Mouse (Mus musculus): ENCODE measurements at regions not wholly inside any gene's neighbourhood (a gene's known extent, or its start where the extent isn't known, plus 50 kb on each side); places are given as distances from the start of the nearest gene placed in this dataset.
A peak's percentile ranks its signal among the peaks of the same experiment; 100 is the strongest.

- Histone ChIP-seq H3K27ac (no peak overlapping the region), H3K4me3 (no peak overlapping the region)
- intact Hi-C loops (cut with DNase I), result no loop called here
- no peak for DNase-seq
- TF ChIP-seq CTCF (IDR thresholded peaks at IDR 0.05), result no peak
These were observed 745.9 kb downstream of the Tmem182 start for GRCm38 (mm10) chr1:41551271-41551670.

GRCm38 (mm10) chr1:41555607-41556006, 750.2 kb downstream of the Tmem182 start:
- no peak overlapping the region for H3K4me3 ChIP-seq
- no peak for TF ChIP-seq CTCF (IDR thresholded peaks at IDR 0.05)
- peak; percentile 17 for DNase-seq
- no peak overlapping the region for H3K27ac ChIP-seq
- intact Hi-C loops (cut with DNase I), result no loop called here

GRCm38 (mm10) chr1:41559101-41559665, 753.8 kb downstream of the Tmem182 start:
- H3K27ac ChIP-seq, result no peak overlapping the region
- H3K4me3 ChIP-seq, result no peak overlapping the region
- no peak for DNase-seq
- TF ChIP-seq CTCF (IDR thresholded peaks at IDR 0.05), result no peak
- intact Hi-C loops (cut with DNase I), result no loop called here

GRCm38 (mm10) chr1:41559991-41560390, 754.6 kb downstream of the Tmem182 start:
- TF ChIP-seq CTCF (IDR thresholded peaks at IDR 0.05), result no peak
- no peak overlapping the region for H3K27ac ChIP-seq
- H3K4me3 ChIP-seq, result no peak overlapping the region
- intact Hi-C loops (cut with DNase I), result no loop called here
- DNase-seq, result no peak

- H3K27ac ChIP-seq, result no peak overlapping the region
- no peak for TF ChIP-seq CTCF (IDR thresholded peaks at IDR 0.05)
- H3K4me3 ChIP-seq, result no peak overlapping the region
- DNase-seq, result no peak
- intact Hi-C loops (cut with DNase I), result no loop called here
These were observed 798.1 kb downstream of the Tmem182 start for GRCm38 (mm10) chr1:41603471-41603870.

GRCm38 (mm10) chr1:41604996-41605747, 799.8 kb downstream of the Tmem182 start:
- no peak for TF ChIP-seq CTCF (IDR thresholded peaks at IDR 0.05)
- intact Hi-C loops (cut with DNase I), result no loop called here
- DNase-seq, result no peak
- no peak overlapping the region for H3K4me3 ChIP-seq
- H3K27ac ChIP-seq, result no peak overlapping the region

GRCm38 (mm10) chr1:41605748-41606131, 800.3 kb downstream of the Tmem182 start:
- no peak overlapping the region for H3K4me3 ChIP-seq
- no peak overlapping the region for H3K27ac ChIP-seq
- intact Hi-C loops (cut with DNase I), result no loop called here
- no peak for DNase-seq
- TF ChIP-seq CTCF (IDR thresholded peaks at IDR 0.05), result no peak

- H3K27ac ChIP-seq, result no peak overlapping the region
- intact Hi-C loops (cut with DNase I), result no loop called here
- no peak for TF ChIP-seq CTCF (IDR thresholded peaks at IDR 0.05)
- H3K4me3 ChIP-seq, result no peak overlapping the region
- DNase-seq, result no peak
These were observed 805.4 kb downstream of the Tmem182 start for GRCm38 (mm10) chr1:41610783-41611182.

GRCm38 (mm10) chr1:41651804-41652203, 846.4 kb downstream of the Tmem182 start:
- DNase-seq, result peak; percentile 14
- TF ChIP-seq CTCF (IDR thresholded peaks at IDR 0.05), result no peak
- intact Hi-C loops (cut with DNase I), result no loop called here
- Histone ChIP-seq H3K4me3 (no peak overlapping the region), H3K27ac (no peak overlapping the region)

- TF ChIP-seq CTCF (IDR thresholded peaks at IDR 0.05), result no peak
- no peak for DNase-seq
- Histone ChIP-seq H3K27ac (no peak overlapping the region), H3K4me3 (no peak overlapping the region)
- intact Hi-C loops (cut with DNase I), result no loop called here
These were observed 846.8 kb downstream of the Tmem182 start for GRCm38 (mm10) chr1:41652210-41652609.

GRCm38 (mm10) chr1:41652646-41653427, 847.4 kb downstream of the Tmem182 start:
- intact Hi-C loops (cut with DNase I), result no loop called here
- H3K4me3 ChIP-seq, result peak overlapping the region; percentile 9
- H3K27ac ChIP-seq, result no peak overlapping the region
- peak; percentile 42 for DNase-seq
- no peak for TF ChIP-seq CTCF (IDR thresholded peaks at IDR 0.05)

- intact Hi-C loops (cut with DNase I), result no loop called here
- DNase-seq, result no peak
- no peak for TF ChIP-seq CTCF (IDR thresholded peaks at IDR 0.05)
- Histone ChIP-seq H3K4me3 (no peak overlapping the region), H3K27ac (no peak overlapping the region)
These were observed 868.7 kb downstream of the Tmem182 start for GRCm38 (mm10) chr1:41674086-41674485.

GRCm38 (mm10) chr1:41675345-41675744, 869.9 kb downstream of the Tmem182 start:
- no peak overlapping the region for H3K4me3 ChIP-seq
- no peak for TF ChIP-seq CTCF (IDR thresholded peaks at IDR 0.05)
- H3K27ac ChIP-seq, result no peak overlapping the region
- intact Hi-C loops (cut with DNase I), result no loop called here
- DNase-seq, result no peak

Measured in gastrocnemius, adult 2 months (tissue).